Mouse (Mus musculus) CD4-positive, CD25-positive, alpha-beta regulatory T cell, adult 9 weeks (primary cell): Measurements from ENCODE around the gene Ldlr. TPM values are rescaled to one million over a fixed set of nuclear protein-coding genes. Genes with fewer than 3 reads are reported as not detected.

Experiments used
- polyA plus RNA-seq: library from polyadenylated mRNA; unstranded; fragments of 100-300 nt; shearing (Covaris generic); gene quantifications from one replicate; pipeline ENCODE4 v1.2.1, GENCODE M21; 2017

The Ldlr gene
- polyA plus RNA-seq, result 43.4 TPM

GRCm38 (mm10) chr9:21723377-21724146 lies at the start of gene Ldlr:
Ldlr (plus strand) TSS chr9:21723483.

GRCm38 (mm10) chr9:21760155-21761088 lies 37.1 kb downstream of the Ldlr start, which contains the start of gene Spc24:
Spc24 (minus strand) TSS chr9:21760303.

GRCm38 (mm10) chr9:21798345-21799009 lies 75.2 kb downstream of the Ldlr start, which contains the start of gene Kank2:
Kank2 (minus strand) TSS chr9:21798744.

Other genes with a start within 250 kb of the Ldlr start
- 7.2 TPM for gene Tmed1, start 213.2 kb upstream of the Ldlr start, polyA plus RNA-seq
- gene AB124611, start 197.3 kb upstream of the Ldlr start, polyA plus RNA-seq, result 45.4 TPM
- 10.4 TPM for gene Carm1, start 176.6 kb upstream of the Ldlr start, polyA plus RNA-seq
- gene Timm29, start 130.8 kb upstream of the Ldlr start, polyA plus RNA-seq, result 1.6 TPM
- 32.9 TPM for gene Yipf2, start 130.7 kb upstream of the Ldlr start, polyA plus RNA-seq
- gene Smarca4, start 107.3 kb upstream of the Ldlr start, polyA plus RNA-seq, result 68.0 TPM
- gene Spc24, start 36.8 kb downstream of the Ldlr start, polyA plus RNA-seq, result 5.5 TPM
- gene Kank2, start 75.3 kb downstream of the Ldlr start, polyA plus RNA-seq, result not detected
- not detected for gene Angptl8, start 112.0 kb downstream of the Ldlr start, polyA plus RNA-seq
- gene Dock6, start 129.2 kb downstream of the Ldlr start, polyA plus RNA-seq, result 3.3 TPM
- gene Rab3d, start 194.7 kb downstream of the Ldlr start, polyA plus RNA-seq, result 13.6 TPM
- 0.25 TPM for gene Ccdc159, start 204.0 kb downstream of the Ldlr start, polyA plus RNA-seq
- gene Tmem205, start 204.1 kb downstream of the Ldlr start, polyA plus RNA-seq, result 4.0 TPM
- gene Plppr2, start 213.6 kb downstream of the Ldlr start, polyA plus RNA-seq, result 1.1 TPM
- gene Swsap1, start 232.3 kb downstream of the Ldlr start, polyA plus RNA-seq, result 6.5 TPM
- gene Epor, start 240.0 kb downstream of the Ldlr start, polyA plus RNA-seq, result 0.51 TPM